Mouse (Mus musculus) Muller cell, postnatal 12 days (primary cell): ENCODE measurements at regions not wholly inside any gene's neighbourhood (a gene's known extent, or its start where the extent isn't known, plus 50 kb on each side); places are given as distances from the start of the nearest gene placed in this dataset.

Source experiments
- DNase-seq: peaks from one replicate; pipeline ENCODE4 v3.0.0-alpha.2; 2015; ENCODE audit errors: inconsistent ontology term

DNA sequence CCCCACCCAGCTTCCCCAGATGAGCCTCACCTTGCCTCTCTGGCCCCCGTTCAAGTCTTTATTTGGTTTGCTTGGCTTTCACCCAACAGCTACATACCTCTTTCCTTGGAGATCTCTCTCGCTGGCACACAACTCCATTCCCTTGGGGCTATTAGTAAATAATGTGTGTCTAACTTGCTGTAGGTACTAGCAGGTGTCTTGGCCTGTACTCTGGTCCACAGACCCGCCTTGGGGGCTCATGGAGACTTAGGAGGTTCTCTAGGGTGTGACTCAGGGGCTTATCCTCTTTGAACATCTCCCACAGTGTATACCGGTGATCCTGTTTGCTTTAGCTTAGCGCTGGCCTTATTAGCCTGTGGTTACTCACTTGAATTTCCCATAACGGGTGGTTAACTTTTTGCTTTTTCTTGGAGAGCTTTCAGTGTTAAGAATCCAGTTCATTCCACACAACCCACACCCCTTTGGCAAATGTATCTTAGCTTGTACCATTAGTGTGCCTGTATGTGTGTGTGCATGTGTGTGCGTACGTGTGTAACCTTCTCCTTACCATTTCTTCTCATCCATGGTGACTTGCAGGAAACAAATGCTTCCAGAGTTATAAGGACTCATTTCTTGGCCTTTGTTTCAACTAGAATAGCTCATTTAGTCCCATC, 67.3 kb upstream of the Map4k3 start:
- peak; percentile 27 for DNase-seq

DNA sequence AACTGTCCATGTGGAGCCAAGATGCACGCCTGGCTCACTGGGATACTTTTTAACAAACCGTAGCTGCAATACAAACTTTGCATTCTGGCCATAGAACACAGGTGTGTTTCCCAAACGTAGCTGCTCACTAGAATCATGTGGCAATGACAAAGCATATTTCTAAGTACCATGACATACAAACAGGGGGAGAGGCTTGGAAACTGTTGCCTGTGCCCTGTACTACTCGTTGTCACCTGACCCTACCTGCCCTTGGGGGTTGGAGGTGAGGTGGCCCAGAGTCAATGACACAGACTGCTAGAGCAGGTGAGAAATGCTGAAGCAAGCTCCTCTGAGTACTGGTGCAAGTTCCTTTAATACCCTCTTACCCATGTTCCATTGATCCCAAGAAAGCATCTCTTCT, 64.3 kb upstream of the Map4k3 start:
- no peak for DNase-seq

DNA sequence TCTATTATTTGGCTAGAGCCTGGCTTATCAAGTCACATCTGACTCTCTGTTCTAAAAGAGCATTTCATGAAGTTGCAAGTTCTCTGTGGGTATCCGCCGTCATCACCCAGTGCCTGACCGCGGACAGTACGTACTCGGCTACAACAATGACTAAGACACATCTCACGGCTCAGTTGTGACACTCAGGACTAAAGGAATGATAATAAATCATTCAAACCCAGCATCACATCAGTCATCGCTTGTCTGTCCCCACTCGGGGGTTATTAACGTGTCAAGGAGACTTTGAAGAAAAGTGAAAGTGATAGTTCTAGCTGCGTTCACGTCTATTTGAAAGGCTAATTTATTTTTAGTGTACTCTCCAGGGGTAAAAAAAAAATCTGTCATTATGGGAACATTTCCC, 61.4 kb upstream of the Map4k3 start:
- no peak for DNase-seq

DNA sequence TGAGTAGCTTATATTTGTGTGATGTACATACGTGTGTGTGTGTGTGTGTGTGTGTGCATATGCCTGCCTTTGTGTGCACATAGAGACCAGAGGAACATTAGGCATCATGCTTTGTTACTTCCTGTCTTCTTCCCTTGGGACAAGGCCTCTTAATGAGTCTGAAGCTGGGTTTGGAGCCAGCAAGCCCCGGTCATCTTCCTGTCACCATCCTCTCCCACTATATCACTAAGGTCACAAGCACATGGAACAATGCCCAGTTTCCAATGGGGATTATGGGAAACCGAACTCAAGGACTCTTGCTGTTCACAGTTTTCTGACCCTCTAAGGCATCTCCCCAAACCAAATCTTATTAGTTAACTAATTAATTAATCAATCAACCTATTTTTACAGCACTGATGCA, 60.7 kb upstream of the Map4k3 start:
- no peak for DNase-seq

DNA sequence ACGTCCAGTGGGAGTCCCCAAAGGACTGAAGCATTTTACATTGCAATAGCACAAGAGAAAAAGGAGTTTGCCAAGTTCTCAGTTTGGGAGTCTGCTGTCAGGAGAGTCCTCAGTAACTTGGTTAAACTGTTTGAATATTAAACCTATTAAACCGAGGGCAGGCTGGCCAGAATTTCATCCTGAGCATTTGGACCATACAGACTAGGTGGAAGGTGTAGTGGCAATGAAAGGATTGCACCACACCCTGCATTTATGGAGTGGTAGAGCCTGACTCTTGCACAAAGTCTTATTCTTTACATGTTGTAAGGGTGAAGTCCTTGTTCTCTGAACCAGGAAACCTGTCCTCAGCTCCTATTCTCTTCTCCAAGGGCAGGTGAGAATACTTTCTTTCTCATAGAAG, 58.6 kb upstream of the Map4k3 start:
- no peak for DNase-seq

DNA sequence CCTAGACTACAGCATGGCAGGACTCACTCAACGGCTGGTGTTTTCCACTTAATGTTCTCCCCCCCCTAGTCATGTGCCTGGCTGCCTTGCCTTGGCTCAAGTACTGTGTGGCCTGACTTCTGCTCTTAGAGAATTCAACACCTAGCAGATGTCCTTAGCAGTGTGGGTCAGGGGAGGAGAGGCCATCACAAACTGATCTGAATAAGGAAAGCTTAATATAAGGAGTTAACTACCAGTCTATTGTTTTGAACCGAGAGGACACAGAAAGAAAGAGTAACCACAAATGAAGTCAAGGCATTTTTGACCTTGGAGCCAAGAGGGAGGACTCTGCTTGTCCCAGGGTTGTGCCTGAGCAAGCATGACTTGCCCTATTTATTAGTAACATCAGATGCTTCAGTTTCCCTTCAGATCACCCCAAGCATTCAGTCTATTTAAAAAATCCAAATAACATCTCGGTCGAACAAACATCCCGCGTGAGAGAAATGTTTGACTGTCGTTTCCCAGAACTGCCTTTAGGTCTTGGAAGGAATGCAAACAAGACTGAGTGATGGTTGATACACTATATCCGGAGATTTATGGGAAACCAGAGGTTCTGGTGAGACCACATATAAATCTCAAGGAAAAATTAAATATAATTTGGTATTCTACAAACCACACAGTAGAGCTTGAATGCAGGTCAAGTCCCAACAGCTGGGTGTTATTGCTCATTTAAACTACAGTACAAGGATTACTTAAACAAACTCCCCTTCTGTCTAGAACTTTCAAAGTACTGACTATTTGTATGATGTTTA, 58.0 kb upstream of the Map4k3 start:
- peak; percentile 36 for DNase-seq

DNA sequence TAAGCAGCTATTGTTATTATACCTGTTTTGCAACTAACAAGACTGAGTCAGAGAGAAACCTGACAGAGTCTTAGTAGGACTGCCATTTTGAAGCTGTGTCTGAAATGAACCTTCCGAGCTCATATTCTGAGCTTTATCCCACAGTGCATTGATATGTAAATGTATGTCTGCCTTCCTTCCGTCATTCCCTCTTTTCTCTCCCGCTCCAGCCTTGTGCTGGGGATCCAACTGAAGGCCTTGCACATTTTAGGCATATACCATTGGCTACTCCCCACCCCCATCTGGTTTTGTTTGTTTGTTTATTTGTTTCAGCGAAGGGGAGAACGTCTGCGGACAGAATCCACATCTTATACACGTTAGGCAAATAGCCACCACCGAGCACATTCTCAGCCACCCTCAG, 57.2 kb upstream of the Map4k3 start:
- no peak for DNase-seq

DNA sequence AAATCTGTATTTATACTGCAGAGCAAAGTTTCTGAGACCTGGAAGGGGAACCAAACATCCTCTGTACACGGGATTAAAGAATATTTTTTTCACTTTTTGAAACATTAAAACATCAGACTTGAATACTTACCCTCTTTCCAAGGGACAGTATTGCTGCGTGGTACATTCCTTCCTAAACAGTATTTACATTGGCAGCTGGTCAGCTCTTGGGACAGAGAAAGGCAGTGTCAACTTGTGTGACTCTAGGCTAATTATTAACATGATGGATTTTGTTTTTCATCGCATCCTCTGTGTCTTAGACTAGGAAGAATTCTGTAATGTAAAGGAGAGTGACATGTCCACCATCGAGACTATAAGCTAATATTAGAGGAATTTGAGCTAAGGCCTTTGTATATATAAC, 56.8 kb upstream of the Map4k3 start:
- DNase-seq: no peak

DNA sequence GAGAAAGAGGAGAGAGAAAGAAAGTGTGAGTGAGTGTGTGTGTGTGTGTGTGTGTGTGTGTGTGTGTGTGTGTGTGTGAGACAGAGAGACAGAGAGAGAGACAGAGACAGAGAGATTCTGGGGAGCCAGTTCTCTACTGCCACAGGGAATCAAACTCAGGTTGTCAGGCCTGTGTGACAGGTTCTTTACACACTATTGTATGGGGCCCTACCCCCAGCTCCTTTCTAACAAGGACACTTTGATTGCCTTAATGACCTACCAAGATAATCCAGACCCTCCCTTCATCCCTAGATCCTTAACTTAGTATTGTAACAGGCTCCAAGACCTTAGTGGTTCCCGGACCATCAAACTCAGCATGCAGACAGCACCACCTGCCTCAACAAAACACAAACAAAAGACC, 53.9 kb upstream of the Map4k3 start:
- no peak for DNase-seq

DNA sequence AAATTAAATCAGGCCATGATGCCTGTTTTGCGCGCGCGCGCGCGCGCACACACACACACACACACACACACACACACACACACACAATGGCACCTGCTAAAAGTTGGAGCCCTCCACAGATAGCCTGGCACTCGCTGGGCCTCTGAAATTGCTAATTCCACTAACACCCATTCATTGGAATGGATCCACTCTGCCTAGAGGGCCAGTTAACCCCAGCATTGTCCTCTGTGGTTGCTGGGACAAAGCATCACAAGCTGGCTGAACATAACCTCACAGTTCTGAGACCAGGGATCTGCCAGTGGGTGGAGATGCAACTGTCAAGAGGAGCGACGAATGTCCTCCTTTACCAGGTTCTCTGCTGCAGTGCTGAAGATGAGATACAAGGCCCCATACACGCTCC, 53.3 kb upstream of the Map4k3 start:
- peak; percentile 67 for DNase-seq

DNA sequence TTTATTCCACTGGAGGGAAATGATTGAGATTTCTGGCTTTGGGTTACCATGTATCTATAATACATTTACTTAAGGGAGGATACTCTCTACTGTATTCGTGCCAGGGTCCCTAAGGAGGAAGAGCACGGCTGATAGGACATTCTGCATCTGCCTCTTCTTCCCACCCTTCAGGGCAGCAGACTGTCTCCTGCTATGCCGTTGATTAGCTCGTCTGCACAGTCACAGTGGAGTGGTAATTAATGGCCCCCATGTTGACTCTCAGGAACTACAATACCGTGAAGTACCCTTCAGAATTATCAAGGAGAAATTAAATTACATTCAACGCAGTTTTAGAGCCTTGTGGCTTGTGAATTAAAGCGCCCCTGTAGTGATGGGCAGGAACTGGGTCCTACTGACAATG, 52.0 kb upstream of the Map4k3 start:
- DNase-seq: no peak

DNA sequence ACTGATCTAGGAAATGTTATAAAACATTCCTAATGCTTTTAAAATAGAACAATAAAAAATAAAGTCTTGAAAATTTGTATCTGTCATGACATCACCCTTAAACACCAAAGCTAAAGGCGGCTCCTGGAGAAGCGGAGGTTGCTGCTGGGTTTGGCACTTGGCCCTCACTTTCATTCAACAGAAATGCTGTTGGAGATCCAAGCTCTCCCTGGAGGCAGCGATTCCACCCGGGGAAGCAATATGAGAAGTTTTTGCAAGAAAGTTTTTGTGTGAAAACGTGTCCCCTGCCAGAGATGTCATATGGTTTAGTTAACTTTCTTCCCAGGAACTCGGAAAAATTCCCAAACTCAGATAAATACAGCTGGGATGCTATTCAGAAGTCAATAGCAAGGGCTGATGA, 51.5 kb upstream of the Map4k3 start:
- no peak for DNase-seq
